Mouse (Mus musculus) stomach, postnatal 0 days (tissue): ENCODE measurements at regions not wholly inside any gene's neighbourhood (a gene's known extent, or its start where the extent isn't known, plus 50 kb on each side); places are given as distances from the start of the nearest gene placed in this dataset.

Source experiments
- CTCF ChIP-seq: IDR thresholded peaks from 2 replicates; pipeline ENCODE4 v1.5.1; 2016; ENCODE audit warnings: antibody characterized with exemption, low read depth, mild to moderate bottlenecking, moderate library complexity
- EP300 ChIP-seq: optimal IDR thresholded peaks from 2 replicates; pipeline ENCODE3; 2016; ENCODE audit warnings: antibody characterized with exemption

GRCm38 (mm10) chr12:77060060-77060695 is 98.2 kb upstream of the Max start:
- TF ChIP-seq EP300 = no peak
- TF ChIP-seq CTCF = no peak
